28 mouse cellular contexts compared by ENCODE assay signal in genomic region chr4:95000147-95000546, GRCm38 (mm10).
"Had no signal": no experiment of that assay in that cellular context is flagged by ENCODE, and none has a peak within 500 bp of the region (broad histone marks: within the 10 kb centered on the region; RNA-seq: fewer than 3 reads in every experiment).

No protein-coding gene starts in this region.

- H3K9me3 ChIP-seq: embryonic facial prominence, embryonic 10.5 days; embryonic facial prominence, embryonic 12.5 days; embryonic facial prominence, embryonic 13.5 days; embryonic facial prominence, embryonic 15.5 days; forebrain, embryonic 10.5 days; forebrain, embryonic 12.5 days; forebrain, embryonic 13.5 days; forebrain, embryonic 15.5 days had no signal

- H3K4me2 ChIP-seq: embryonic facial prominence, embryonic 12.5 days; embryonic facial prominence, embryonic 13.5 days; embryonic facial prominence, embryonic 15.5 days; forebrain, embryonic 12.5 days; forebrain, embryonic 13.5 days; forebrain, embryonic 15.5 days had no signal

- H3K36me3 ChIP-seq: embryonic facial prominence, embryonic 10.5 days; embryonic facial prominence, embryonic 12.5 days; embryonic facial prominence, embryonic 13.5 days; embryonic facial prominence, embryonic 15.5 days; forebrain, embryonic 10.5 days; forebrain, embryonic 12.5 days; forebrain, embryonic 15.5 days had no signal

- H3K4me1 ChIP-seq: embryonic facial prominence, embryonic 10.5 days; embryonic facial prominence, embryonic 12.5 days; embryonic facial prominence, embryonic 13.5 days; embryonic facial prominence, embryonic 15.5 days; forebrain, embryonic 10.5 days; forebrain, embryonic 12.5 days; forebrain, embryonic 13.5 days; forebrain, embryonic 15.5 days had no signal

- ATAC-seq: forebrain, embryonic 13.5 days; forebrain, embryonic 14.5 days; forebrain, embryonic 15.5 days; forebrain, embryonic 16.5 days; forebrain, postnatal 0 days had no signal

- H3K4me3 ChIP-seq: embryonic facial prominence, embryonic 10.5 days; embryonic facial prominence, embryonic 12.5 days; embryonic facial prominence, embryonic 13.5 days; embryonic facial prominence, embryonic 15.5 days; erythroblast, embryonic 14.5 days; forebrain, embryonic 10.5 days; forebrain, embryonic 12.5 days; forebrain, embryonic 13.5 days; forebrain, embryonic 15.5 days; gastrocnemius, adult 2 months; heart, adult 2 months had no signal

- H3K27ac ChIP-seq: embryonic facial prominence, embryonic 10.5 days; embryonic facial prominence, embryonic 12.5 days; embryonic facial prominence, embryonic 13.5 days; embryonic facial prominence, embryonic 15.5 days; forebrain, embryonic 10.5 days; forebrain, embryonic 12.5 days; forebrain, embryonic 13.5 days; forebrain, embryonic 15.5 days; gastrocnemius, adult 2 months; heart, adult 2 months had no signal

- DNase-seq: cerebellum, adult 8-10 months; cerebellum, adult 9-10 months; cerebellum, adult 9-11 months; cerebellum, postnatal 10 days; cerebellum, postnatal 14 days; cerebellum, postnatal 25 days; cerebellum, postnatal 36 days; embryo, embryonic 11 days; forebrain, postnatal 0 days; gastrocnemius, adult 2 months; gastrocnemius, postnatal 10 days; gastrocnemius, postnatal 14 days; gastrocnemius, postnatal 25 days; gastrocnemius, postnatal 36 days; heart, adult 11 months; heart, adult 18-20 months; heart, adult 2 months had no signal

- H3K27me3 ChIP-seq: embryonic facial prominence, embryonic 12.5 days; embryonic facial prominence, embryonic 13.5 days; embryonic facial prominence, embryonic 15.5 days; forebrain, embryonic 12.5 days; forebrain, embryonic 13.5 days; forebrain, embryonic 15.5 days had no signal

- H3K9ac ChIP-seq: embryonic facial prominence, embryonic 12.5 days; embryonic facial prominence, embryonic 13.5 days; embryonic facial prominence, embryonic 15.5 days; forebrain, embryonic 12.5 days; forebrain, embryonic 13.5 days; forebrain, embryonic 15.5 days; forebrain, postnatal 0 days had no signal
